ENCODE assay signal across 21 mouse cellular contexts in the genomic region with DNA sequence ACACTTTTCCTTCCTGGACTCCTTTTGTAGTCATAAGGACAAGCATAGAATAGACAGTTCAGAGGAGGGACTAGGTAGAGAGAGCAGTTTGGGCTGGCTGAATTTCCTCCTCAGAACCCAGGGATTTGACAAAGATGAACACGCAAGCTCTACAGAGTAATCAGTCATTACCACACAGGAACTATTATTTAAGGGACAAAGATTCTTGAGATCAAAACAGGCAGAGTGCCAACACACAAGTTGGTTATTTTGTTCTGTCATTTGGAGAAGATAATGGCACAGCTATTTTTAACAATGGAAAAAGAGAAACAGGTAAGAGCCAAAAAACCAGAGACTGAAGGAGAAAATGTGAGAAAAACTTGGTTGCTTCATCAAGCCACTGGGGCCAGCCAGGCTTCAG.
DNase-seq lines count a peak whose midpoint lies in the region; ATAC-seq lines count a peak whose summit lies in the region.
"Had no signal": no experiment of that assay in that cellular context is flagged by ENCODE, and none has a peak within 500 bp of the region (broad histone marks: within the 10 kb centered on the region; RNA-seq: fewer than 3 reads in every experiment).

No protein-coding gene starts in this region.

- 0 out of 2 replicates have a peak, but pooled peaks have one; percentile 15 for ATAC-seq in common myeloid progenitor, adult 5-6 weeks (replicated peaks; ENCODE audit: low read depth, poor library complexity, severe bottlenecking)
- peak; percentile 59; the same call in 1 of the 2 replicates for ATAC-seq in megakaryocyte-erythroid progenitor cell, adult 5-6 weeks (replicated peaks; ENCODE audit: low FRiP score, low TSS enrichment, poor library complexity, severe bottlenecking)
- ATAC-seq in granulocyte monocyte progenitor cell, adult 5-6 weeks (replicated peaks; ENCODE audit: poor library complexity, severe bottlenecking), result no peak
- ATAC-seq: forebrain, embryonic 13.5 days; forebrain, embryonic 16.5 days; intestine, embryonic 16.5 days had no signal

- peak; percentile 12 for DNase-seq in cerebellum, adult 9-10 months
- no peak for DNase-seq in cerebellum, adult 9-11 months
- peak; percentile 7 for DNase-seq in kidney, postnatal 14 days
- DNase-seq in kidney, postnatal 10 days, result no peak
- no peak for DNase-seq in Muller cell, postnatal 12 days (ENCODE audit: inconsistent ontology term)
- DNase-seq: adrenal gland, adult 2 months; adrenal gland, postnatal 14 days; B cell, adult 2 months; cerebellum, adult 11-12 months; cerebellum, adult 8-10 months; cerebellum, postnatal 25 days; embryo, embryonic 11 days; gastrocnemius, postnatal 10 days; gastrocnemius, postnatal 36 days; heart, adult 11 months had no signal

Comparison
In these comparisons a context has a peak if more than half of its experiments do, and no peak if none do; other contexts are left out.
1. DNase-seq: peak in cerebellum, adult 9-10 months (single experiment) and kidney, postnatal 14 days (single experiment); none in cerebellum, adult 9-11 months (single experiment), kidney, postnatal 10 days (single experiment) and Muller cell, postnatal 12 days (single experiment).